ENCODE assay signal across 26 mouse cellular contexts in the genomic region with DNA sequence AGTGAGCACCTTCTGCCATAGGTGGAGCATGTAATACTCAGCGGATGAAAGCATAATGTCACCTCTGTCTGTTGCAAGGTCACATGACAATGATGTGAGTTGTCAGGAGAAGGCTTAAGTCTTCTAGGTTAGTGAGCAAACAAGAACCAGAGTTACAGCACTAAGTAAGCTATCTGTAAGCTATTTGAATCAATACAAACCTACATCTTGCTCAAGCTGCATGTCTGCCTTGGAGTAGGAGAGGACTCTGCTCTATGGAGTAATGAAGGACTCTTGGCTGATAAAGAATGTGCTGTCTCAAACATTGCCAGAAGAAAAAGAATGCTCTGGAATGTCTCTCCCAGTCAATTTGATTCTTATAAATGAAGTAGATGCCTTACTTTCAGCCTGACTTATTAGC. TPM values are rescaled to one million over a fixed set of nuclear protein-coding genes. Genes with fewer than 3 reads are reported as not detected.
"Had no signal": no experiment of that assay in that cellular context is flagged by ENCODE, and none has a peak within 500 bp of the region (broad histone marks: within the 10 kb centered on the region; RNA-seq: fewer than 3 reads in every experiment).

No protein-coding gene starts in this region.

- H3K4me2 ChIP-seq: heart, embryonic 12.5 days; hindbrain, embryonic 12.5 days; hindbrain, embryonic 14.5 days; kidney, embryonic 15.5 days; limb, embryonic 13.5 days; limb, embryonic 15.5 days; liver, embryonic 12.5 days had no signal

- H3K27me3 ChIP-seq: heart, embryonic 12.5 days; hindbrain, embryonic 12.5 days; kidney, embryonic 15.5 days; limb, embryonic 13.5 days; limb, embryonic 15.5 days; liver, embryonic 12.5 days had no signal

- H3K27ac ChIP-seq: heart, embryonic 10.5 days; hindbrain, embryonic 10.5 days; hindbrain, embryonic 12.5 days; hindbrain, embryonic 14.5 days; kidney, embryonic 15.5 days; kidney, postnatal 0 days; limb, embryonic 13.5 days; limb, embryonic 15.5 days; liver, embryonic 12.5 days; liver, embryonic 14.5 days had no signal

- H3K36me3 ChIP-seq: heart, embryonic 10.5 days; heart, embryonic 12.5 days; hindbrain, embryonic 10.5 days; hindbrain, embryonic 12.5 days; kidney, embryonic 15.5 days; limb, embryonic 13.5 days; limb, embryonic 15.5 days; liver, embryonic 12.5 days had no signal

- H3K4me1 ChIP-seq: heart, embryonic 10.5 days; heart, embryonic 12.5 days; hindbrain, embryonic 10.5 days; hindbrain, embryonic 12.5 days; kidney, embryonic 15.5 days; limb, embryonic 13.5 days; limb, embryonic 15.5 days; liver, embryonic 12.5 days had no signal

- ATAC-seq: hindbrain, embryonic 16.5 days; inflammation-experienced regulatory T-cells, adult 6 months; liver, embryonic 12.5 days had no signal

- H3K4me3 ChIP-seq: heart, embryonic 10.5 days; heart, embryonic 12.5 days; hindbrain, embryonic 10.5 days; hindbrain, embryonic 12.5 days; kidney, embryonic 15.5 days; limb, embryonic 13.5 days; limb, embryonic 15.5 days; liver, embryonic 12.5 days had no signal

- H3K9me3 ChIP-seq: heart, embryonic 10.5 days; heart, embryonic 12.5 days; hindbrain, embryonic 10.5 days; hindbrain, embryonic 12.5 days; kidney, embryonic 15.5 days; limb, embryonic 13.5 days; limb, embryonic 15.5 days; liver, embryonic 12.5 days had no signal

- H3K9ac ChIP-seq: heart, embryonic 12.5 days; hindbrain, embryonic 12.5 days; hindbrain, embryonic 14.5 days; kidney, embryonic 15.5 days; limb, embryonic 13.5 days; limb, embryonic 15.5 days; liver, embryonic 12.5 days; liver, embryonic 14.5 days had no signal

- DNase-seq: gastrocnemius, postnatal 14 days; heart, adult 18-20 months; heart, postnatal 10 days; heart, postnatal 4 days; kidney, adult 11 months; kidney, adult 2 months; kidney, adult 9 months; kidney, postnatal 14 days; kidney, postnatal 36 days; layer of hippocampus, adult 9-11 months; layer of hippocampus, postnatal 36 days; left cerebral cortex, postnatal 4 days had no signal

RNA-seq across cellular contexts. Expression of a gene that starts 20.1 kb away (rescaled TPM):
- total RNA-seq: granulocyte monocyte progenitor cell, adult 5-6 weeks had no signal
- polyA plus RNA-seq: inflammation-experienced regulatory T-cells, adult 6 months had no signal
